Mouse (Mus musculus): Measurements from ENCODE around the gene Prcc.

DNA sequence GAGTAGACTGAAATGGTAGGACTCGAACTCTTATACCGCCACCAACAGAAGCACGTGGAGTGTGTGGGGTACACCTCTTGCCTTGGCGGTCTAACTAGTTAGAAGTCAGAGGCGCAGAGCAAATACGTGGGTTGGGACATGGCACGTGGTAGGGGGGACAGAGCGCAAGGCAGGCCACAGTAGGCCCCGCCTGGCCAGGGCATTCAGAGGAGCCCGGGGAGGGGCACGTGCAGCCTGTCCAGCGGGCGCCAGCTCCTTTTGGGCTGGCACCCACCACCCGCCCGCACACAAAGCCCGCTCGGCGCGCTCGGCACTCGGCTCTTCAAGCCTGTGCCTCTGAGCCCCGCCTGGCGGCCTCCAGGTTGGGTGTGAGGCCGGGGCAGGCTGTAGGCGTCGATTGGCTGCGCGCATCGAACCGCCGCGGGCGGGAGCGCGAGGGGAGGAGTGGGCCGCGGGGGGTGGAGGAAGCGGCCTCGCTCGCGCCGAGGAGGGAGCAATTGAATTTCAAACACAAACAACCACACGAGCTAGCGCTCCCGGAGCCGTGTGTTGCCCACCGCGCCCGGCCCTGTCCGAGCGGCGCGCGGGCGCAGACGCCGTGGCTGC lies 20.6 kb upstream of the Prcc start, which contains the start of gene Hdgf:
- TF ChIP-seq CTCF (IDR thresholded peaks at IDR 0.05; ENCODE audit: low read depth, low read length) (no peak), POLR2A (IDR thresholded peaks at IDR 0.05; ENCODE audit: borderline replicate concordance, low read depth, low read length) (no peak)
